Mouse (Mus musculus) Patski (cell line): ENCODE measurements at regions not wholly inside any gene's neighbourhood (a gene's known extent, or its start where the extent isn't known, plus 50 kb on each side); places are given as distances from the start of the nearest gene placed in this dataset.

Source experiments
- ATAC-seq: fragments of 100-300 bp; one replicate; pipeline ENCODE4 v1.8.0; 2021
- CTCF ChIA-PET: fragments of 350-600 bp; sonication (Branson Sonifier 250); formaldehyde crosslinking; loops from one replicate; lab custom pipeline; 2022; ENCODE audit warnings: inconsistent platforms; lab: Charles Lee
- POLR2A ChIA-PET: fragments of 350-600 bp; sonication (Branson Sonifier 250); formaldehyde crosslinking; loops from one replicate; lab custom pipeline; 2022; ENCODE audit warnings: antibody characterized with exemption, inconsistent platforms; lab: Charles Lee
- DNase-seq: peaks from one replicate; pipeline ENCODE4 v3.0.0-alpha.2; 2011; ENCODE audit warnings: low read depth, low spot score
- H3K27me3 ChIP-seq: fragments of 371-371 bp; one replicate; pipeline ENCODE4 v1.5.1; 2021
- CTCF ChIP-seq: fragments of 100-300 bp; IDR thresholded peaks from one replicate; pipeline ENCODE4 v1.5.1; 2021
- in situ Hi-C: fragments of 300-500 bp; cut with MboI; formaldehyde crosslinking; loops from 3 replicates; pipeline ENCODE4 v1.11.1; 2018; ENCODE audit warnings: low pct_unique_long_range_greater_than_20kb, mixed read lengths

DNA sequence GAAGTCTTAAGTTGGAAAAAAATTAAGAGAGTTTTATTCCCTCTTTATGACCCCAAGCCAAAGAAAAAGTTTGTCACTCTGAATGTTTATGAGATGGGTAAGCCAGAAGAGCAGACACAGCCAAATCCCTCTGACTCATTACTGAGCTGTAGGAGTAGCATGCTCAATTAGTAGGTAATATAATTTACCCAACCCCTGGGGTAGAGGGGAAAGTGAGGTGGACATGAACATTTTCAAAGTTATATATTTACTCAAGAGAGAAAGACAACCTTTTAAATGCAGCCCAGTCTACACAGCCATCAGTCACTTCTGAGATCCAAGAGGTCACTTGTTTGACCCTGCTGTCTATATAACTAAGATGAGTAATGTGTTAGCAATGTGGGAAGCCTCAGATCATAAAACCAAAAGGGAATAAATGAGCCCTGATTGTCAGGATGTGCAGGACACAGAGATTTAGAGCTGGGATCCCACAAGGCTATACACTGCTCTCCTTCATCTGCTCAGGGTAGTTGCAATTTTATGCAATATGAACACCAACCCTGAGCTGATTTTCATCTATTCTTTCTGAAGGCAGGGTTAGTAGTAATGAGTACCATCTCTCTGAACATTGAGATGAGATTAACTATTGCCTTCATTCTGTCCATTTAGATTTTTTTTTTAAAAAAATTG lies 114.7 kb upstream of the Ndp start:
- in situ Hi-C loops = loop anchor here (10.0 kb wide), 3 partner anchors 149 to 1139 kb away; partner anchors contain the start of genes Fundc1 and Kdm6a
- TF ChIP-seq CTCF = no peak
- H3K27me3 ChIP-seq = peaks cover 14% of the 10 kb centered on the region
- CTCF ChIA-PET = no interaction called here
- POLR2A ChIA-PET = no interaction called here
- DNase-seq (peak; percentile 57), ATAC-seq (peak; percentile 88)

DNA sequence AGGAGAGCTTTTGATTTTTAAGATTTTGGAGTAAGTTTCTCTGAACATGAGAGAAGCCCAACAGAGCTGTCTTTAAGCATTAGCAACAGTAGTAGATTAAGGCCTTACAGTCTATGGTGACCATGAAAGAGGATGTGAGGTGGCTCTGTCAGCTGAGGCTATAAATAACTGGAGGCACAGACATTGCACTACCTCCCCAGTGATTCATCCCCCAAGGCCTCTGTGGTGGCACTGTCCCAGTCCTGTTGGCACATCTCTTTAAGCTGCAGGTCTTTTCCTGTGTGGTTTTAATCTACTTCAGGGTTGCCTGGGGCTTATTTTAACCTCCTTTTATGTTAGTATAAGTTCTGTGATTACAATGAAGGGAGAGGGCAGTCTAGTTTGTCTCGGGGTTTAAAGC lies 106.2 kb upstream of the Ndp start:
- POLR2A ChIA-PET = no interaction called here
- CTCF ChIA-PET = no interaction called here
- TF ChIP-seq CTCF = no peak
- in situ Hi-C loops = no loop called here
- H3K27me3 ChIP-seq = no peaks in the 10 kb centered on the region
- ATAC-seq = no peak
- no peak for DNase-seq

DNA sequence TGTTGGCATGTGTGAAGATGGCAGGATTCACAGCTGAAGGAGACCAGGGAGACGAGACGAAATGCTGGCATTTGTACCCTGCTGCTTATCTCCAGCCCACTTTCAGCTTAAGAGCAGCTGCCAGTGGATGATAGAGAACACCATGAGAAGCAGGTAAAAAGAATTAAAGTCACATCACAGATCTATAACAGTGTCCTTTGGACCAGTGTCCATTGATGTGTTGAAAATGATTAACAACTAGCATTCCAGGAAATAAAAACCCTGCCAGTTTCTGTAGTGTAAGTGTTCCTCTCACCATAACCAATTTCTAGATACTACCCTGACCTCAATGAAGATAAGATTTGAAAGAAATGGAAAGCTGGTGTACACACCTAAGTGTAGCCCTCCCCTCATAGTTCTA lies 97.6 kb upstream of the Ndp start:
- TF ChIP-seq CTCF = no peak
- ATAC-seq (no peak), DNase-seq (no peak)
- in situ Hi-C loops = no loop called here
- H3K27me3 ChIP-seq = peaks cover 11% of the 10 kb centered on the region
- ChIA-PET POLR2A (no interaction called here), CTCF (no interaction called here)

DNA sequence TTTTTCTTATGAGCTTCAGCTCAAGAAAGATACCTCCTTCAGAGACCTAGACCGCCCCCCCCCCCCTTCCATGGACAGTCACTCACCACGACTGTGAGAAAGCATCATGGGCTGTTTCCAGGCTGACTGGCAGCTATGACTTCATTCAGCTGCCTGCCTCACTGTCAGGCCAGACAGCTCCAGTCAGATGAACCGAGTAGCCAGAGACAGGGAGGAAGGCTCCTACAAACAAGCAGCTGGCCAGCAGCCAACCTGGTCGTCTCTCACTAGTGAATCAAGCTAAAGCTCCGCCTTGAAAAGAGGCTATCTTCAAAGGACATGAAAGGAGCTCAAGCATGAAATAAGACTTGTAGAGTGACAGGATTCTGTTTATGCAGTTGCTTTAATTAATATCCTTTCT lies 87.0 kb upstream of the Ndp start:
- ATAC-seq (no peak), DNase-seq (peak; percentile 49)
- in situ Hi-C loops = no loop called here
- peaks cover 32% of the 10 kb centered on the region for H3K27me3 ChIP-seq
- CTCF ChIA-PET = interaction anchor here (1.4 kb wide), 1 partner anchor 12 kb away, joined by 5 read pairs; no protein-coding TSS in a partner anchor
- POLR2A ChIA-PET = no interaction called here
- TF ChIP-seq CTCF = no peak
